Mouse (Mus musculus) intestine, embryonic 14.5 days (tissue): ENCODE results near the gene Gpx4. TPM values are rescaled to one million over a fixed set of nuclear protein-coding genes. Genes with fewer than 3 reads are reported as not detected.

Experiments used
- ATAC-seq: fragments of 200-750 bp; cut with Nextera tagmentation; replicated peaks from 2 replicates; pipeline ENCODE4 v1.8.0; 2017; ENCODE audit warnings: low read depth, moderate number of reproducible peaks, moderate TSS enrichment, moderate library complexity; ENCODE audit not compliant: low FRiP score, low TSS enrichment
- DNase-seq: peaks from one replicate; pipeline ENCODE4 v3.0.0-alpha.2; 2018; ENCODE audit warnings: low spot score
- H3K27ac ChIP-seq: fragments of 300-500 bp; sonication (generic); 2 replicates; pipeline ENCODE4 v1.5.1; 2014; ENCODE audit warnings: low read depth, mild to moderate bottlenecking, control low read depth
- H3K27me3 ChIP-seq: fragments of 300-500 bp; sonication (generic); replicated peaks from 2 replicates; pipeline ENCODE4 v1.6.1; 2014; ENCODE audit warnings: low read length, control low read depth; ENCODE audit not compliant: control insufficient read depth, insufficient read depth
- H3K36me3 ChIP-seq: fragments of 300-500 bp; sonication (generic); 2 replicates; pipeline ENCODE4 v1.6.1; 2014; ENCODE audit warnings: low read length, control low read depth; ENCODE audit not compliant: control insufficient read depth, insufficient read depth
- H3K4me1 ChIP-seq: fragments of 300-500 bp; sonication (generic); replicated peaks from 2 replicates; pipeline ENCODE4 v1.6.1; 2014; ENCODE audit warnings: low read length, control low read depth, mixed read lengths; ENCODE audit not compliant: control insufficient read depth, insufficient read depth
- H3K4me2 ChIP-seq: fragments of 300-500 bp; sonication (generic); 2 replicates; pipeline ENCODE4 v1.6.1; 2014; ENCODE audit warnings: low read length
- H3K4me3 ChIP-seq: fragments of 300-500 bp; sonication (generic); 2 replicates; pipeline ENCODE4 v1.5.1; 2014; ENCODE audit warnings: low read depth, low read length, control low read depth, mixed read lengths
- H3K9ac ChIP-seq: fragments of 300-500 bp; sonication (generic); 2 replicates; pipeline ENCODE4 v1.6.1; 2014; ENCODE audit warnings: mild to moderate bottlenecking, low read length
- H3K9me3 ChIP-seq: fragments of 300-500 bp; sonication (generic); 2 replicates; pipeline ENCODE4 v1.6.1; 2016; ENCODE audit warnings: low read length, control low read depth; ENCODE audit not compliant: control insufficient read depth
- WGBS: fragments of 180-500 bp; shearing (Covaris S2); extraction: QIAGEN DNeasy Blood & Tissue Kit; methylation state at CpG from one replicate; pipeline ENCODE4 v1.1.7; 2014; 5-methylcytosine and 5-hydroxymethylcytosine counted together
- polyA plus RNA-seq: library from polyadenylated mRNA; unstranded; fragments of >200 nt; fragmentation: Nextera tagmentation; extraction: Ambion mirVana; gene quantifications from 2 replicates; pipeline ENCODE4 v1.2.1, GENCODE M21; 2014

Gpx4 gene
- polyA plus RNA-seq, 1 experiment from 2014 or later = 623 TPM

DNA sequence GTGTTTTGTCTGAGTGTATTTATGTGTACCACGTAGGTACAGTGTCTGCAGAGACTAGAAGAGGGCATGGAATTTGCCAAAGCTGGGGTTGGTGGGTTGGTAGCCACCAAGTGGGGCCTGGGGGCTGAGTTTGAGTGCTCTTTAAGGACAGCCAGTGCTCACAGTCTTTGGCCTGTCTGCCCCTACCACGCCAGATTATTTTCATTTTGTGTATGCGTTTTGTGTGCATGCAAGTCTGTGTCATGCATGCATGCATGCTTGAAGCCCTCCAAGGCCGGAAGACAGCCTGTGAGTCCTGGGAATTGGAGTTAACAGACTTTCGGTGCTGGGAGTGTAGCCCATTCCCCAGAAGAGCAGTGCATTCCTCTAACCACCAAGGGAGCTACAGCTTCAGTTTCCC lies 8.4 kb downstream of the Gpx4 start:
- Histone ChIP-seq H3K27ac (no peak overlapping the region), H3K4me1 (peaks cover 30% of the 10 kb centered on the region), H3K9ac (0 out of 2 replicates have a peak overlapping the region, but pooled peaks have one; percentile 94), H3K27me3 (no peaks in the 10 kb centered on the region), H3K9me3 (no peaks in the 10 kb centered on the region), H3K36me3 (peaks cover 43% of the 10 kb centered on the region), H3K4me2 (peak overlapping the region; percentile 64), H3K4me3 (0 out of 2 replicates have a peak overlapping the region, but pooled peaks have one; percentile 2)
- ATAC-seq (no peak), DNase-seq (no peak)
- WGBS = 87% methylated on average over 5 of the region's 5 CpGs

DNA sequence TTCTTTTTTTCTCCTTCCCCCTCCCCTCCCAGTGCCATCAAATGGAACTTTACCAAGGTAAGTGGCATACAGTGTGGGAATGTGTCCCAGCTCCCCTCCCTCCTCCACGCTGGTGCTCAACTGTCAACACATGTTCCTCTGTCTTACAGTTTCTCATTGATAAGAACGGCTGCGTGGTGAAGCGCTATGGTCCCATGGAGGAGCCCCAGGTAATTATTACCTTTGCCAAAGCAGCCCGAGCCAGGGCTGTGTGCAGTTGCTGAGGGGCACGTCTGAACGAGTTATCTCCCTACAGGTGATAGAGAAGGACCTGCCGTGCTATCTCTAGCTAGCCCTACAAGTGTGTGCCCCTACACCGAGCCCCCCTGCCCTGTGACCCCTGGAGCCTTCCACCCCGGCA lies 8.9 kb downstream of the Gpx4 start:
- Histone ChIP-seq H3K4me1 (peaks cover 25% of the 10 kb centered on the region), H3K27ac (no peak overlapping the region), H3K4me3 (no peak overlapping the region), H3K4me2 (peak overlapping the region; percentile 64; the same call in 1 of the 2 replicates), H3K9ac (no peak overlapping the region), H3K36me3 (peaks cover 48% of the 10 kb centered on the region), H3K9me3 (no peaks in the 10 kb centered on the region), H3K27me3 (no peaks in the 10 kb centered on the region)
- ATAC-seq (no peak), DNase-seq (no peak)
- 69% methylated on average over 8 of the region's 10 CpGs for WGBS

GRCm38 (mm10) chr10:80056506-80056905 lies 9.5 kb downstream of the Gpx4 start:
- Histone ChIP-seq H3K9ac (no peak overlapping the region), H3K4me2 (no peak overlapping the region), H3K9me3 (no peaks in the 10 kb centered on the region), H3K27ac (no peak overlapping the region), H3K4me3 (no peak overlapping the region), H3K4me1 (peaks cover 21% of the 10 kb centered on the region), H3K36me3 (peaks cover 52% of the 10 kb centered on the region), H3K27me3 (no peaks in the 10 kb centered on the region)
- DNase-seq (no peak), ATAC-seq (no peak)
- 89% methylated on average over 4 of the region's 4 CpGs for WGBS

DNA sequence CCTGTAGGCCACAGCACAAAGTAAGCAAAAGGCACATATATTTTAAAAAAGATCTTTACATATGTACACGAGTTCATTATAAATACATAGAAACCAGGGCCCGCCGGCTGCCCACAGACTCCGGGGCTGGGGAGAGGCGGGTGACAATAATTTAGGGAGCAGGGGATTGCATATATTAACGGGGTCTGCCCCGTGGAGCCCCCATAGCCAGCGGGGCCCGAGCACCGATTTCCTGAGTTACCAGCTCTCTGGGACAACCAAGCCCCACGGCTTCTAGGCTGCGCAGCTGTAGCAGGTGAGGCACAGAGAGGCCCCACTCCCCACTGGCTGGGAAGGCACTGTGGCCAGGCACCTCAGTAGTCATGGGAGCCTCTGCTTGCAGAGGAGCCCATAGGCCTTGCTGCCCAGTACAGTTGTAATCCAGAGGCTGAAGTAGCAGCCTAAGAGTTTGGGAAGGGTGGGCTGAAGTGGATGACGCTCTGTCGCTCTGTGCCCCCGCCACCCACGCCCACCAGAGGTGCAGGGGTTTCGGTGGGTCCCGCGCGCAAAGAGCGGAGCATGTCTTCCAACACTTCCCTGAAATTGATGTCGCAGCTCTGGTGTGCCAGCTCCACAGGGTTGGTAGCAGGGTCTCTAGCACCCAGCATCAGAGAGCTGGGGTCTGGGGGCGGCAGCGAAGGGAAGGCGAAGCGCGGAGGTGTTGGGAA lies 10.2 kb downstream of the Gpx4 start:
- H3K36me3 ChIP-seq = peaks cover 58% of the 10 kb centered on the region
- no peak overlapping the region for H3K27ac ChIP-seq
- H3K4me2 ChIP-seq = no peak overlapping the region
- no peaks in the 10 kb centered on the region for H3K9me3 ChIP-seq
- no peak overlapping the region for H3K9ac ChIP-seq
- DNase-seq (no peak), ATAC-seq (no peak)
- WGBS = 91% methylated on average over 27 of the region's 27 CpGs
- peaks cover 15% of the 10 kb centered on the region for H3K4me1 ChIP-seq
- no peak overlapping the region for H3K4me3 ChIP-seq
- H3K27me3 ChIP-seq = no peaks in the 10 kb centered on the region

GRCm38 (mm10) chr10:80057683-80058326 lies 10.8 kb downstream of the Gpx4 start:
- no peak for ATAC-seq
- Histone ChIP-seq H3K9ac (no peak overlapping the region), H3K9me3 (no peaks in the 10 kb centered on the region), H3K27me3 (no peaks in the 10 kb centered on the region), H3K4me2 (no peak overlapping the region), H3K4me3 (no peak overlapping the region), H3K4me1 (peaks cover 14% of the 10 kb centered on the region; the same call in 1 of the 2 replicates), H3K36me3 (peaks cover 64% of the 10 kb centered on the region), H3K27ac (no peak overlapping the region)
- 73% methylated on average over 30 of the region's 30 CpGs for WGBS
- DNase-seq = no peak

- peaks cover 64% of the 10 kb centered on the region for H3K36me3 ChIP-seq
These were observed 16.1 kb downstream of the Gpx4 start for GRCm38 (mm10) chr10:80063104-80063503.

GRCm38 (mm10) chr10:80063877-80064650 lies 17.1 kb downstream of the Gpx4 start:
- WGBS = 78% methylated on average over 23 of the region's 23 CpGs
- H3K9ac ChIP-seq = no peak overlapping the region

More at GRCm38 (mm10) chr10:80063104-80063503, 16.1 kb downstream of the Gpx4 start:
- Histone ChIP-seq H3K27me3 (no peaks in the 10 kb centered on the region), H3K9ac (no peak overlapping the region), H3K4me2 (no peak overlapping the region), H3K4me3 (no peak overlapping the region), H3K4me1 (no peaks in the 10 kb centered on the region), H3K27ac (no peak overlapping the region), H3K9me3 (no peaks in the 10 kb centered on the region)
- DNase-seq = no peak
- 92% methylated on average over 5 of the region's 5 CpGs for WGBS
- ATAC-seq = no peak

GRCm38 (mm10) chr10:80069251-80069650 lies 22.3 kb downstream of the Gpx4 start:
- ATAC-seq (no peak), DNase-seq (no peak)
- Histone ChIP-seq H3K4me2 (no peak overlapping the region), H3K9ac (no peak overlapping the region), H3K36me3 (peaks cover 12% of the 10 kb centered on the region), H3K27ac (no peak overlapping the region), H3K9me3 (no peaks in the 10 kb centered on the region), H3K4me3 (no peak overlapping the region), H3K27me3 (no peaks in the 10 kb centered on the region), H3K4me1 (peaks cover 7% of the 10 kb centered on the region)
- 96% methylated on average over 6 of the region's 7 CpGs for WGBS

More at GRCm38 (mm10) chr10:80063877-80064650, 17.1 kb downstream of the Gpx4 start:
- H3K36me3 ChIP-seq = peaks cover 54% of the 10 kb centered on the region
- no peak overlapping the region for H3K4me3 ChIP-seq
- no peak overlapping the region for H3K4me2 ChIP-seq
- H3K27ac ChIP-seq = no peak overlapping the region
- no peaks in the 10 kb centered on the region for H3K4me1 ChIP-seq
- DNase-seq (no peak), ATAC-seq (no peak)
- H3K27me3 ChIP-seq = no peaks in the 10 kb centered on the region
- H3K9me3 ChIP-seq = no peaks in the 10 kb centered on the region
